Mouse (Mus musculus) heart, embryonic 12.5 days (tissue): Measurements from ENCODE around the gene Fcmr. TPM values are rescaled to one million over a fixed set of nuclear protein-coding genes. Genes with fewer than 3 reads are reported as not detected.

ENCODE experiments used
- ATAC-seq: fragments of 200-750 bp; cut with Nextera tagmentation; 2 replicates; pipeline ENCODE4 v1.8.0; 2017; ENCODE audit warnings: moderate TSS enrichment, moderate library complexity; ENCODE audit not compliant: insufficient number of reproducible peaks, low FRiP score
- H3K27ac ChIP-seq: fragments of 300-500 bp; sonication (generic); 2 replicates; pipeline ENCODE4 v1.5.1; 2016; ENCODE audit warnings: mild to moderate bottlenecking, moderate library complexity; ENCODE audit not compliant: poor library complexity, severe bottlenecking
- H3K27me3 ChIP-seq: fragments of 300-500 bp; sonication (generic); replicated peaks from 2 replicates; pipeline ENCODE4 v1.6.1; 2016; ENCODE audit warnings: mild to moderate bottlenecking, moderate library complexity
- H3K36me3 ChIP-seq: fragments of 300-500 bp; sonication (generic); 2 replicates; pipeline ENCODE4 v1.6.1; 2016; ENCODE audit warnings: mild to moderate bottlenecking, moderate library complexity
- H3K4me1 ChIP-seq: fragments of 300-500 bp; sonication (generic); replicated peaks from 2 replicates; pipeline ENCODE4 v1.6.1; 2016; ENCODE audit warnings: mild to moderate bottlenecking
- H3K4me2 ChIP-seq: fragments of 300-500 bp; sonication (generic); 2 replicates; pipeline ENCODE4 v1.6.1; 2016; ENCODE audit warnings: mild to moderate bottlenecking, moderate library complexity
- H3K4me3 ChIP-seq: fragments of 300-500 bp; sonication (generic); 2 replicates; pipeline ENCODE4 v1.5.1; 2016; ENCODE audit warnings: mild to moderate bottlenecking
- H3K9ac ChIP-seq: fragments of 300-500 bp; sonication (generic); 2 replicates; pipeline ENCODE4 v1.6.1; 2016; ENCODE audit warnings: mild to moderate bottlenecking, moderate library complexity
- H3K9me3 ChIP-seq: fragments of 300-500 bp; sonication (generic); replicated peaks from 2 replicates; pipeline ENCODE4 v1.6.1; 2016; ENCODE audit warnings: mild to moderate bottlenecking, moderate library complexity
- WGBS: fragments of 180-500 bp; shearing (Covaris S2); methylation state at CpG from one replicate; pipeline ENCODE4 v1.1.7; 2016; 5-methylcytosine and 5-hydroxymethylcytosine counted together
- polyA plus RNA-seq: library from polyadenylated mRNA; unstranded; fragments of >200 nt; fragmentation: Nextera tagmentation; extraction: Ambion mirVana; gene quantifications from 2 replicates; pipeline ENCODE4 v1.2.1, GENCODE M21; 2016

Gene Fcmr
- polyA plus RNA-seq, 1 experiment from 2014 or later: 1.1 TPM

GRCm38 (mm10) chr1:130864741-130865140, 728 bp upstream of the Fcmr start:
- Histone ChIP-seq H3K9ac (no peak overlapping the region), H3K4me3 (no peak overlapping the region), H3K36me3 (no peaks in the 10 kb centered on the region), H3K4me2 (no peak overlapping the region), H3K27ac (no peak overlapping the region), H3K9me3 (no peaks in the 10 kb centered on the region), H3K27me3 (no peaks in the 10 kb centered on the region), H3K4me1 (no peaks in the 10 kb centered on the region)
- ATAC-seq: no peak
- 86% methylated on average over 5 of the region's 5 CpGs for WGBS

GRCm38 (mm10) chr1:130872912-130873311, 7.4 kb downstream of the Fcmr start:
- Histone ChIP-seq H3K36me3 (no peaks in the 10 kb centered on the region), H3K9me3 (no peaks in the 10 kb centered on the region), H3K4me2 (no peak overlapping the region), H3K9ac (no peak overlapping the region), H3K27me3 (peaks cover 9% of the 10 kb centered on the region), H3K27ac (no peak overlapping the region), H3K4me1 (peaks cover under 1% of the 10 kb centered on the region), H3K4me3 (no peak overlapping the region)
- 85% methylated on average over 2 of the region's 2 CpGs for WGBS
- no peak for ATAC-seq

- WGBS: 39% methylated on average over 3 of the region's 3 CpGs
- Histone ChIP-seq H3K4me3 (no peak overlapping the region), H3K36me3 (no peaks in the 10 kb centered on the region), H3K27me3 (peaks cover 28% of the 10 kb centered on the region), H3K4me2 (no peak overlapping the region), H3K9ac (no peak overlapping the region), H3K4me1 (peaks cover 6% of the 10 kb centered on the region), H3K27ac (no peak overlapping the region), H3K9me3 (no peaks in the 10 kb centered on the region)
- no peak; the same call in 1 of the 2 replicates for ATAC-seq
These were observed 9.7 kb downstream of the Fcmr start for GRCm38 (mm10) chr1:130875139-130875538.

- Histone ChIP-seq H3K9me3 (no peaks in the 10 kb centered on the region), H3K27ac (no peak overlapping the region), H3K36me3 (no peaks in the 10 kb centered on the region), H3K4me1 (peaks cover 6% of the 10 kb centered on the region), H3K9ac (no peak overlapping the region), H3K4me2 (no peak overlapping the region), H3K27me3 (peaks cover 30% of the 10 kb centered on the region), H3K4me3 (no peak overlapping the region)
- 64% methylated on average over 3 of the region's 3 CpGs for WGBS
- no peak for ATAC-seq
These were observed 10.4 kb downstream of the Fcmr start for GRCm38 (mm10) chr1:130875910-130876309.

- H3K9me3 ChIP-seq: no peaks in the 10 kb centered on the region
- no peak for ATAC-seq
- H3K36me3 ChIP-seq: no peaks in the 10 kb centered on the region
- H3K27me3 ChIP-seq: peaks cover 30% of the 10 kb centered on the region
- 20% methylated on average over 3 of the region's 3 CpGs for WGBS
- H3K27ac ChIP-seq: no peak overlapping the region
- no peak overlapping the region for H3K4me2 ChIP-seq
- no peak overlapping the region for H3K9ac ChIP-seq
- no peak overlapping the region for H3K4me3 ChIP-seq
- peaks cover 6% of the 10 kb centered on the region for H3K4me1 ChIP-seq
These were observed 11.6 kb downstream of the Fcmr start for GRCm38 (mm10) chr1:130876931-130877509.

GRCm38 (mm10) chr1:130877889-130878614, 12.6 kb downstream of the Fcmr start:
- peaks cover 6% of the 10 kb centered on the region for H3K4me1 ChIP-seq
- H3K36me3 ChIP-seq: no peaks in the 10 kb centered on the region
- H3K9ac ChIP-seq: peak overlapping the region; percentile 55
- WGBS: 2% methylated on average over 43 of the region's 43 CpGs
- ATAC-seq: peak; percentile 42; the same call in 1 of the 2 replicates
- H3K9me3 ChIP-seq: no peaks in the 10 kb centered on the region
- peak overlapping the region; percentile 55 for H3K4me3 ChIP-seq
- peak overlapping the region; percentile 94 for H3K4me2 ChIP-seq
- peaks cover 36% of the 10 kb centered on the region for H3K27me3 ChIP-seq
- H3K27ac ChIP-seq: no peak overlapping the region

GRCm38 (mm10) chr1:130879927-130880326, 14.5 kb downstream of the Fcmr start:
- WGBS: 80% methylated on average over 7 of the region's 7 CpGs
- Histone ChIP-seq H3K9ac (no peak overlapping the region), H3K4me2 (no peak overlapping the region), H3K9me3 (no peaks in the 10 kb centered on the region), H3K27me3 (peaks cover 48% of the 10 kb centered on the region), H3K4me3 (no peak overlapping the region), H3K27ac (no peak overlapping the region), H3K36me3 (no peaks in the 10 kb centered on the region), H3K4me1 (peaks cover 6% of the 10 kb centered on the region)
- no peak for ATAC-seq

- ATAC-seq: no peak
- no peaks in the 10 kb centered on the region for H3K9me3 ChIP-seq
- no peak overlapping the region for H3K4me2 ChIP-seq
- peaks cover 3% of the 10 kb centered on the region for H3K4me1 ChIP-seq
- no peak overlapping the region for H3K9ac ChIP-seq
- WGBS: 84% methylated on average over 4 of the region's 4 CpGs
- H3K36me3 ChIP-seq: no peaks in the 10 kb centered on the region
- H3K27ac ChIP-seq: no peak overlapping the region
- H3K27me3 ChIP-seq: peaks cover 58% of the 10 kb centered on the region
- H3K4me3 ChIP-seq: no peak overlapping the region
These were observed 17.7 kb downstream of the Fcmr start for GRCm38 (mm10) chr1:130883146-130883545.

- no peak within 1 kb of the TSS for H3K4me2 ChIP-seq
- peaks cover 40% of the 10 kb centered on the region for H3K27me3 ChIP-seq
- no peak within 1 kb of the TSS for H3K4me3 ChIP-seq
- H3K9ac ChIP-seq: no peak within 1 kb of the TSS; the same call in 1 of the 2 replicates
- no peak within 1 kb of the TSS for H3K27ac ChIP-seq
- no peaks in the 10 kb centered on the region for H3K36me3 ChIP-seq
- H3K4me1 ChIP-seq: no peaks in the 10 kb centered on the region
- H3K9me3 ChIP-seq: no peaks in the 10 kb centered on the region
- ATAC-seq: no peak
These were observed 21.9 kb downstream of the Fcmr start, which contains the start of gene Il24 for GRCm38 (mm10) chr1:130887354-130887753. TSS of gene Il24 (minus strand) at chr1:130887454.

GRCm38 (mm10) chr1:130892446-130892845, 27.0 kb downstream of the Fcmr start:
- Histone ChIP-seq H3K9ac (no peak overlapping the region), H3K27me3 (0 out of 2 replicates have a peak, but pooled peaks cover 4% of the 10 kb centered on the region), H3K4me2 (no peak overlapping the region), H3K36me3 (no peaks in the 10 kb centered on the region), H3K9me3 (no peaks in the 10 kb centered on the region), H3K4me1 (no peaks in the 10 kb centered on the region), H3K4me3 (no peak overlapping the region), H3K27ac (no peak overlapping the region)
- ATAC-seq: no peak
- 73% methylated on average over 1 of the region's 1 CpGs for WGBS

- 72% methylated on average over 9 of the region's 9 CpGs for WGBS
- no peaks in the 10 kb centered on the region for H3K9me3 ChIP-seq
- H3K36me3 ChIP-seq: no peaks in the 10 kb centered on the region
- ATAC-seq: no peak
- no peak overlapping the region for H3K4me3 ChIP-seq
- H3K4me2 ChIP-seq: no peak overlapping the region
- no peaks in the 10 kb centered on the region for H3K4me1 ChIP-seq
- no peak overlapping the region for H3K9ac ChIP-seq
- H3K27ac ChIP-seq: no peak overlapping the region
- 0 out of 2 replicates have a peak, but pooled peaks cover 4% of the 10 kb centered on the region for H3K27me3 ChIP-seq
These were observed 28.0 kb downstream of the Fcmr start for GRCm38 (mm10) chr1:130893329-130894040.
